Mouse (Mus musculus) midbrain, embryonic 10.5 days (tissue): ENCODE results near the gene Olfr1095. TPM values are rescaled to one million over a fixed set of nuclear protein-coding genes. Genes with fewer than 3 reads are reported as not detected.

ENCODE experiments used
- DNase-seq: peaks from one replicate; pipeline ENCODE4 v3.0.0-alpha.2; 2017; ENCODE audit warnings: low spot score
- H3K27ac ChIP-seq: fragments of 300-500 bp; sonication (generic); replicated peaks from 2 replicates; pipeline ENCODE4 v1.5.1; 2016; ENCODE audit warnings: mild to moderate bottlenecking
- H3K27me3 ChIP-seq: fragments of 300-500 bp; sonication (generic); 2 replicates; pipeline ENCODE4 v1.6.1; 2016; ENCODE audit warnings: low read depth, mild to moderate bottlenecking; ENCODE audit not compliant: poor library complexity, severe bottlenecking
- H3K36me3 ChIP-seq: fragments of 300-500 bp; sonication (generic); 2 replicates; pipeline ENCODE4 v1.6.1; 2016; ENCODE audit warnings: mild to moderate bottlenecking, moderate library complexity
- H3K4me1 ChIP-seq: fragments of 300-500 bp; sonication (generic); 2 replicates; pipeline ENCODE4 v1.6.1; 2016
- H3K4me3 ChIP-seq: fragments of 300-500 bp; sonication (generic); 2 replicates; pipeline ENCODE4 v1.5.1; 2016; ENCODE audit warnings: mild to moderate bottlenecking, moderate library complexity
- H3K9me3 ChIP-seq: fragments of 300-500 bp; sonication (generic); replicated peaks from 2 replicates; pipeline ENCODE4 v1.6.1; 2016; ENCODE audit warnings: mild to moderate bottlenecking
- WGBS: fragments of 180-500 bp; shearing (Covaris S2); methylation state at CpG from one replicate; pipeline ENCODE4 v1.1.7; 2016; 5-methylcytosine and 5-hydroxymethylcytosine counted together
- polyA plus RNA-seq: library from polyadenylated mRNA; unstranded; fragments of >200 nt; fragmentation: Nextera tagmentation; extraction: Ambion mirVana; gene quantifications from 2 replicates; pipeline ENCODE4 v1.2.1, GENCODE M21; 2016

Olfr1095 gene
- polyA plus RNA-seq = not detected in 2 replicates

- Histone ChIP-seq H3K27me3 (no peaks in the 10 kb centered on the region), H3K4me3 (no peak within 1 kb of the TSS), H3K36me3 (no peaks in the 10 kb centered on the region), H3K27ac (no peak within 1 kb of the TSS), H3K4me1 (no peaks in the 10 kb centered on the region), H3K9me3 (no peaks in the 10 kb centered on the region)
- 91% methylated on average over 3 of the region's 3 CpGs for WGBS
- DNase-seq = no peak
Measured at GRCm38 (mm10) chr2:86851596-86851995, at the start of gene Olfr1095. Gene Olfr1095, minus strand, starts transcription at chr2:86851696.

- H3K4me1 ChIP-seq = no peaks in the 10 kb centered on the region
- no peak within 1 kb of the TSS for H3K27ac ChIP-seq
- H3K9me3 ChIP-seq = no peaks in the 10 kb centered on the region
- H3K36me3 ChIP-seq = no peaks in the 10 kb centered on the region
- no peak within 1 kb of the TSS for H3K4me3 ChIP-seq
- H3K27me3 ChIP-seq = no peaks in the 10 kb centered on the region
- DNase-seq = no peak
- 93% methylated on average over 1 of the region's 1 CpGs for WGBS
Measured at GRCm38 (mm10) chr2:86892116-86892515, 40.6 kb upstream of the Olfr1095 start, which contains the start of gene Olfr1097. Gene Olfr1097, minus strand, starts transcription at chr2:86892216.

DNA sequence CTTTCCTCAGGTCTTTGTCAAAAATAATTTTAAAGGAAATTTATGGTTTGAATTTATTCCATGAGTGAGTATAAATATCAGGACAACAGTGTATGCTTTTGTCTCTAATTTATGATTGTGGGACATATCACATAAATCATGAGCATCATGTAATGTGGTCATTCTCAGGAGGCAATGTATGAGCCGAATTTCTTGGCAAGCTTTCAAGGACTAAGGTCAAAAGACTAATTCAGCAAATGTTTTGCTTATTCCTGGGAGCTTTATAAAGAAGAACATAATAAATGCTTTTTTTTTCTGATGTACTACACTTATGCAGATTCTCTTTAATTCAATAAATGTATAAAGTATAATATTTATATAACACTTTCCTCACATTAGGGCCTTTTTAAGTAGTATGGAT, 23.2 kb upstream of the Olfr1095 start, which contains the start of gene Gm13723:
TSS of gene Gm13723 (minus strand) at position 101 of the 400 bp plus-strand sequence.
- Histone ChIP-seq H3K27me3 (no peaks in the 10 kb centered on the region), H3K36me3 (no peaks in the 10 kb centered on the region), H3K4me3 (no peak within 1 kb of the TSS), H3K4me1 (no peaks in the 10 kb centered on the region), H3K27ac (no peak within 1 kb of the TSS), H3K9me3 (no peaks in the 10 kb centered on the region)
- DNase-seq = no peak
- WGBS = 85% methylated on average over 1 of the region's 1 CpGs

- H3K36me3 ChIP-seq = no peaks in the 10 kb centered on the region
- no peak within 1 kb of the TSS for H3K27ac ChIP-seq
- no peaks in the 10 kb centered on the region for H3K9me3 ChIP-seq
- H3K4me1 ChIP-seq = no peaks in the 10 kb centered on the region
- no peaks in the 10 kb centered on the region for H3K27me3 ChIP-seq
- no peak within 1 kb of the TSS for H3K4me3 ChIP-seq
- DNase-seq = no peak
Measured at GRCm38 (mm10) chr2:86824363-86824762, 27.1 kb downstream of the Olfr1095 start, which contains the start of gene Olfr1094. Gene Olfr1094, plus strand, starts transcription at chr2:86824663.

DNA sequence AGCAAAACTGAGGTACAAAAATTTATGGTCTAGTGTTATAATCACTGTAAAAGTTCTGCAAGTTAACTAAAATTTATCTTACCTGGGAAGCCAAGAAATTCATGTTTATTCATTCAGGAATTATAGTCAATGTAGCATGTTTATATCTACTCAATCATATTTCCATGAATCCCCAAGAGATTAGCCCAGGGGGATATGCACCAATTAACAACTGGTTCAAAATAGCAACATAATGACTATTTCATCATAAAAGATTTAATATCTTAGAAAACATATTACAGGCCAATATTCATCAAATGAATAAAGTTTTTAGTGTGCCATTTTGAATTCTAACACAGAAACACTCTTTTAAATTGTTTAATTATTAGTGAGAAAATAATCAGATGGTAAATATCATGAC, 41.6 kb downstream of the Olfr1095 start, which contains the start of gene Olfr141:
TSS of gene Olfr141 (minus strand) at position 101 of the 400 bp plus-strand sequence.
- Histone ChIP-seq H3K27me3 (no peaks in the 10 kb centered on the region), H3K27ac (no peak within 1 kb of the TSS), H3K4me1 (no peaks in the 10 kb centered on the region), H3K9me3 (no peaks in the 10 kb centered on the region), H3K4me3 (no peak within 1 kb of the TSS), H3K36me3 (no peaks in the 10 kb centered on the region)
- no peak for DNase-seq

Other genes with a start within 250 kb of the Olfr1095 start
- not detected in 2 replicates for gene Olfr1084, start 212.0 kb downstream of the Olfr1095 start, polyA plus RNA-seq
- gene Olfr1085, start 189.7 kb downstream of the Olfr1095 start, polyA plus RNA-seq = not detected in 2 replicates
- gene Olfr1086, start 171.6 kb downstream of the Olfr1095 start, polyA plus RNA-seq = not detected in 2 replicates
- not detected in 2 replicates for gene Olfr1087, start 153.3 kb downstream of the Olfr1095 start, polyA plus RNA-seq
- not detected in 2 replicates for gene Olfr1089, start 118.0 kb downstream of the Olfr1095 start, polyA plus RNA-seq
- not detected in 2 replicates for gene Olfr1090, start 92.7 kb downstream of the Olfr1095 start, polyA plus RNA-seq
- gene Olfr1093, start 69.2 kb downstream of the Olfr1095 start, polyA plus RNA-seq = not detected in 2 replicates
- not detected in 2 replicates for gene Olfr141, start 41.7 kb downstream of the Olfr1095 start, polyA plus RNA-seq
- gene Olfr1094, start 27.0 kb downstream of the Olfr1095 start, polyA plus RNA-seq = not detected in 2 replicates
- not detected in 2 replicates for gene Gm13723, start 23.1 kb upstream of the Olfr1095 start, polyA plus RNA-seq
- gene Olfr1097, start 40.5 kb upstream of the Olfr1095 start, polyA plus RNA-seq = not detected in 2 replicates
- not detected in 2 replicates for gene Olfr1098, start 72.8 kb upstream of the Olfr1095 start, polyA plus RNA-seq
- not detected in 2 replicates for gene Olfr1099, start 109.0 kb upstream of the Olfr1095 start, polyA plus RNA-seq
- gene Olfr1100, start 128.3 kb upstream of the Olfr1095 start, polyA plus RNA-seq = not detected in 2 replicates
- not detected in 2 replicates for gene Olfr1101, start 139.5 kb upstream of the Olfr1095 start, polyA plus RNA-seq
- gene Olfr1102, start 146.7 kb upstream of the Olfr1095 start, polyA plus RNA-seq = not detected in 2 replicates
- not detected in 2 replicates for gene Olfr1104, start 175.4 kb upstream of the Olfr1095 start, polyA plus RNA-seq
- gene Olfr1105, start 184.8 kb upstream of the Olfr1095 start, polyA plus RNA-seq = not detected in 2 replicates
- gene Olfr1106, start 200.6 kb upstream of the Olfr1095 start, polyA plus RNA-seq = not detected in 2 replicates
- gene Olfr1107, start 224.1 kb upstream of the Olfr1095 start, polyA plus RNA-seq = not detected in 2 replicates
- not detected in 2 replicates for gene Olfr1109, start 244.3 kb upstream of the Olfr1095 start, polyA plus RNA-seq